Mouse (Mus musculus) induced T-regulatory cell, adult 2 months (primary cell): Measurements from ENCODE around the gene Abcc4.

ENCODE experiments used
- DNase-seq: peaks from one replicate; pipeline ENCODE4 v3.0.0-alpha.2; 2012; ENCODE audit warnings: low read depth

Abcc4 gene

GRCm38 (mm10) chr14:118638447-118639275 is 67.4 kb downstream of the Abcc4 start:
- DNase-seq, result no peak

GRCm38 (mm10) chr14:118635493-118636183 is 70.4 kb downstream of the Abcc4 start:
- no peak for DNase-seq

GRCm38 (mm10) chr14:118629649-118630048 is 76.4 kb downstream of the Abcc4 start:
- no peak for DNase-seq

- no peak for DNase-seq
Observed at GRCm38 (mm10) chr14:118621449-118621789, 84.6 kb downstream of the Abcc4 start.

- DNase-seq, result no peak
Observed at GRCm38 (mm10) chr14:118620773-118621448, 85.1 kb downstream of the Abcc4 start.

GRCm38 (mm10) chr14:118616698-118617311 is 89.2 kb downstream of the Abcc4 start:
- DNase-seq, result peak; percentile 69

GRCm38 (mm10) chr14:118613734-118614133 is 92.3 kb downstream of the Abcc4 start:
- no peak for DNase-seq

GRCm38 (mm10) chr14:118611714-118612113 is 94.3 kb downstream of the Abcc4 start:
- no peak for DNase-seq

- no peak for DNase-seq
Observed at GRCm38 (mm10) chr14:118610786-118611185, 95.2 kb downstream of the Abcc4 start.

- no peak for DNase-seq
Observed at GRCm38 (mm10) chr14:118608816-118609465, 97.1 kb downstream of the Abcc4 start.

- DNase-seq, result no peak
Observed at GRCm38 (mm10) chr14:118608317-118608716, 97.7 kb downstream of the Abcc4 start.

GRCm38 (mm10) chr14:118606476-118606875 is 99.5 kb downstream of the Abcc4 start:
- DNase-seq, result no peak

- DNase-seq, result peak; percentile 8
Observed at GRCm38 (mm10) chr14:118604903-118605302, 101.1 kb downstream of the Abcc4 start.

- no peak for DNase-seq
Observed at GRCm38 (mm10) chr14:118602031-118602430, 104.0 kb downstream of the Abcc4 start.

- no peak for DNase-seq
Observed at GRCm38 (mm10) chr14:118600746-118601145, 105.3 kb downstream of the Abcc4 start.

GRCm38 (mm10) chr14:118598757-118599156 is 107.3 kb downstream of the Abcc4 start:
- DNase-seq, result no peak

- no peak for DNase-seq
Observed at GRCm38 (mm10) chr14:118594463-118594862, 111.6 kb downstream of the Abcc4 start.

GRCm38 (mm10) chr14:118591477-118592403 is 114.3 kb downstream of the Abcc4 start:
- DNase-seq, result peak; percentile 29

- DNase-seq, result no peak
Observed at GRCm38 (mm10) chr14:118582333-118582941, 123.6 kb downstream of the Abcc4 start.

GRCm38 (mm10) chr14:118581673-118582072 is 124.3 kb downstream of the Abcc4 start:
- no peak for DNase-seq
